10 mouse cellular contexts compared by ENCODE assay signal in genomic region chr8:70574915-70575314, GRCm38 (mm10). TPM values are rescaled to one million over a fixed set of nuclear protein-coding genes. Genes with fewer than 3 reads are reported as not detected.
A peak's percentile ranks its signal among the peaks of the same experiment; 100 is the strongest.
DNase-seq lines count a peak whose midpoint lies in the region; ATAC-seq and TF ChIP-seq lines count a peak whose summit lies in the region.
"Had no signal": no experiment of that assay in that cellular context is flagged by ENCODE, and none has a peak within 500 bp of the region (broad histone marks: within the 10 kb centered on the region; RNA-seq: fewer than 3 reads in every experiment).

No protein-coding gene starts in this region.

- peak; percentile 79 to 84 for DNase-seq in cerebellum, adult 2 months
- peak; percentile 37 for DNase-seq in R1 (ENCODE audit: low read depth, low spot score)
- DNase-seq in gastrocnemius, postnatal 25 days: peak; percentile 56
- DNase-seq in kidney, postnatal 10 days: peak; percentile 88
- DNase-seq in thymus, postnatal 0 days (ENCODE audit: low spot score): no peak
- DNase-seq in forebrain, postnatal 0 days: no peak
- DNase-seq in layer of hippocampus, postnatal 14 days (ENCODE audit: low spot score in 2 of 2): no peak

- 26% methylated on average over 4 of the region's 4 CpGs for WGBS in cerebellum, adult 2 months
- 78% methylated on average over 4 of the region's 4 CpGs for WGBS in forebrain, postnatal 0 days

- TF ChIP-seq POLR2A in cerebellum, adult 2 months (IDR thresholded peaks at IDR 0.05; ENCODE audit: borderline replicate concordance, insufficient read depth, low read length): no peak

- no peak overlapping the region for H3K4me3 ChIP-seq in cerebellum, adult 2 months (replicated peaks; ENCODE audit: insufficient read depth, low read depth, low read length)
- no peak overlapping the region for H3K4me3 ChIP-seq in forebrain, postnatal 0 days (ENCODE audit: low read depth, low read length)
- H3K4me3 ChIP-seq: liver, embryonic 15.5 days had no signal

- no peaks in the 10 kb centered on the region for H3K27me3 ChIP-seq in cerebellum, adult 2 months (ENCODE audit: control insufficient read depth, insufficient read depth, low read length)
- H3K27me3 ChIP-seq in forebrain, postnatal 0 days (ENCODE audit: insufficient read depth, low read length): no peaks in the 10 kb centered on the region
- H3K27me3 ChIP-seq: liver, embryonic 15.5 days had no signal

- H3K36me3 ChIP-seq in forebrain, postnatal 0 days (ENCODE audit: insufficient read depth): peaks cover 24% of the 10 kb centered on the region

- no peak for TF ChIP-seq CTCF in cerebellum, adult 2 months (IDR thresholded peaks at IDR 0.05; ENCODE audit: borderline replicate concordance, insufficient read depth, low read depth, low read length)
- no peak for TF ChIP-seq CTCF in forebrain, postnatal 0 days (IDR thresholded peaks at IDR 0.05; ENCODE audit: low read depth)

- no peak overlapping the region for H3K9ac ChIP-seq in forebrain, postnatal 0 days
- H3K9ac ChIP-seq: liver, embryonic 15.5 days had no signal

- H3K4me1 ChIP-seq in cerebellum, adult 2 months (ENCODE audit: control insufficient read depth, insufficient read depth, low read length): peaks cover 58% of the 10 kb centered on the region
- no peaks in the 10 kb centered on the region for H3K4me1 ChIP-seq in forebrain, postnatal 0 days (ENCODE audit: insufficient read depth)

- H3K4me2 ChIP-seq in forebrain, postnatal 0 days (ENCODE audit: low read depth): no peak overlapping the region
- H3K4me2 ChIP-seq: liver, embryonic 15.5 days had no signal

- peak overlapping the region; percentile 49 for H3K27ac ChIP-seq in cerebellum, adult 2 months (ENCODE audit: insufficient read depth, low read length)
- H3K27ac ChIP-seq in forebrain, postnatal 0 days (ENCODE audit: low read depth, low read length): no peak overlapping the region
- H3K27ac ChIP-seq: liver, embryonic 15.5 days had no signal

- no peak for ATAC-seq in cerebellum, adult (ENCODE audit: insufficient number of reproducible peaks, low FRiP score, low TSS enrichment)
- ATAC-seq in forebrain, postnatal 0 days: no peak
- ATAC-seq: inflammation-experienced regulatory T-cells, adult 6 months had no signal

- no peaks in the 10 kb centered on the region for H3K9me3 ChIP-seq in forebrain, postnatal 0 days (ENCODE audit: low read length)
- H3K9me3 ChIP-seq: liver, embryonic 15.5 days had no signal

RNA-seq across cellular contexts. Expression of gene Isyna1, which starts 19.3 kb away (rescaled TPM):
- polyA plus RNA-seq in cerebellum, adult 2 months (2012; rRNA removed): 55.3 and 61.4 TPM in 2 replicates
- 10 to 100 TPM in 1 of 2 experiments, 1 to 10 TPM in 1; 4.7 to 10.3 TPM for total RNA-seq in gastrocnemius, postnatal 25 days (2021)
- 78.9 and 88.4 TPM in 2 replicates for polyA plus RNA-seq in thymus, postnatal 0 days (2015; fragmentation: Nextera tagmentation; extraction: Ambion mirVana)
- total RNA-seq in forebrain, postnatal 0 days (2014; rRNA removed): 127 and 136 TPM in 2 replicates
- polyA plus RNA-seq in forebrain, postnatal 0 days (2015; fragmentation: Nextera tagmentation; extraction: Ambion mirVana): 93.3 and 106 TPM in 2 replicates
- total RNA-seq in layer of hippocampus, postnatal 14 days (2021): 10 to 100 TPM; 38.8 to 46.1 TPM

RNA-seq across cellular contexts. Expression of gene Ssbp4, which starts 33.8 kb away (rescaled TPM):
- 172 and 181 TPM in 2 replicates for polyA plus RNA-seq in cerebellum, adult 2 months (2012; rRNA removed)
- total RNA-seq in gastrocnemius, postnatal 25 days (2021): 10 to 100 TPM; 15.4 to 20.0 TPM
- 135 and 142 TPM in 2 replicates for polyA plus RNA-seq in thymus, postnatal 0 days (2015; fragmentation: Nextera tagmentation; extraction: Ambion mirVana)
- 197 and 249 TPM in 2 replicates for total RNA-seq in forebrain, postnatal 0 days (2014; rRNA removed)
- polyA plus RNA-seq in forebrain, postnatal 0 days (2015; fragmentation: Nextera tagmentation; extraction: Ambion mirVana): 204 and 221 TPM in 2 replicates
- total RNA-seq in layer of hippocampus, postnatal 14 days (2021): 100 to 1,000 TPM; 253 to 259 TPM

RNA-seq across cellular contexts. Expression of gene Ell, which starts 35.7 kb away (rescaled TPM):
- polyA plus RNA-seq in cerebellum, adult 2 months (2012; rRNA removed): 27.9 and 29.1 TPM in 2 replicates
- total RNA-seq in gastrocnemius, postnatal 25 days (2021): 10 to 100 TPM in 1 of 2 experiments, 1 to 10 TPM in 1; 8.1 to 19.3 TPM
- 13.5 and 14.2 TPM in 2 replicates for polyA plus RNA-seq in thymus, postnatal 0 days (2015; fragmentation: Nextera tagmentation; extraction: Ambion mirVana)
- total RNA-seq in forebrain, postnatal 0 days (2014; rRNA removed): 16.2 and 18.4 TPM in 2 replicates
- polyA plus RNA-seq in forebrain, postnatal 0 days (2015; fragmentation: Nextera tagmentation; extraction: Ambion mirVana): 9.7 and 11.0 TPM in 2 replicates
- 10 to 100 TPM; 18.7 TPM for total RNA-seq in layer of hippocampus, postnatal 14 days (2021)

RNA-seq across cellular contexts. Expression of gene Lrrc25, which starts 41.0 kb away (rescaled TPM):
- polyA plus RNA-seq in cerebellum, adult 2 months (2012; rRNA removed): 0.30 and 0.33 TPM in 2 replicates
- total RNA-seq in gastrocnemius, postnatal 25 days (2021): under 1 TPM; 0.54 to 0.56 TPM
- 4.7 and 5.8 TPM in 2 replicates for polyA plus RNA-seq in thymus, postnatal 0 days (2015; fragmentation: Nextera tagmentation; extraction: Ambion mirVana)
- 1.4 and 2.8 TPM in 2 replicates for total RNA-seq in forebrain, postnatal 0 days (2014; rRNA removed)
- 1.2 TPM in 2 replicates for polyA plus RNA-seq in forebrain, postnatal 0 days (2015; fragmentation: Nextera tagmentation; extraction: Ambion mirVana)
- 1 to 10 TPM; 1.1 to 1.4 TPM for total RNA-seq in layer of hippocampus, postnatal 14 days (2021)

RNA-seq across cellular contexts. Expression of gene Kxd1, which starts 47.2 kb away (rescaled TPM):
- 63.4 and 65.9 TPM in 2 replicates for polyA plus RNA-seq in cerebellum, adult 2 months (2012; rRNA removed)
- total RNA-seq in gastrocnemius, postnatal 25 days (2021): 10 to 100 TPM; 70.9 to 71.9 TPM
- polyA plus RNA-seq in thymus, postnatal 0 days (2015; fragmentation: Nextera tagmentation; extraction: Ambion mirVana): 66.8 and 68.6 TPM in 2 replicates
- total RNA-seq in forebrain, postnatal 0 days (2014; rRNA removed): 39.1 and 43.5 TPM in 2 replicates
- 51.6 and 51.9 TPM in 2 replicates for polyA plus RNA-seq in forebrain, postnatal 0 days (2015; fragmentation: Nextera tagmentation; extraction: Ambion mirVana)
- total RNA-seq in layer of hippocampus, postnatal 14 days (2021): 10 to 100 TPM; 39.5 to 40.3 TPM

Comparison
In these comparisons a context has a peak if more than half of its experiments do, and no peak if none do; other contexts are left out.
1. DNase-seq: peak in cerebellum, adult 2 months (2 of 2), R1 (single experiment), gastrocnemius, postnatal 25 days (single experiment) and kidney, postnatal 10 days (single experiment); none in thymus, postnatal 0 days (single experiment), forebrain, postnatal 0 days (single experiment) and layer of hippocampus, postnatal 14 days (0 of 2).